In genomic region chr19:11184121-11184520, GRCm38 (mm10) we compare ENCODE assay signal across 8 mouse cellular contexts. TPM values are rescaled to one million over a fixed set of nuclear protein-coding genes. Genes with fewer than 3 reads are reported as not detected.
DNase-seq lines count a peak whose midpoint lies in the region; ATAC-seq and TF ChIP-seq lines count a peak whose summit lies in the region.

No protein-coding gene starts in this region.

- TF ChIP-seq EP300 in liver, postnatal 0 days (IDR thresholded peaks at IDR 0.05; ENCODE audit: low read depth) = no peak

- 29% methylated on average over 5 of the region's 5 CpGs for WGBS in intestine, postnatal 0 days
- 26% methylated on average over 5 of the region's 5 CpGs for WGBS in intestine, embryonic 16.5 days
- 14% methylated on average over 5 of the region's 5 CpGs for WGBS in liver, postnatal 0 days (ENCODE audit: insufficient replicate concordance)
- WGBS in neural tube, embryonic 15.5 days = 20% methylated on average over 5 of the region's 5 CpGs

- ATAC-seq in intestine, postnatal 0 days = no peak
- ATAC-seq in intestine, embryonic 16.5 days = no peak
- ATAC-seq in liver, postnatal 0 days = no peak
- ATAC-seq in inflammation-experienced regulatory T-cells, adult 6 months = no peak
- ATAC-seq in neural tube, embryonic 15.5 days (ENCODE audit: low FRiP score) = no peak

- TF ChIP-seq CTCF in intestine, postnatal 0 days (IDR thresholded peaks at IDR 0.05; ENCODE audit: low read depth) = peak; percentile 77
- TF ChIP-seq CTCF in liver, postnatal 0 days (IDR thresholded peaks at IDR 0.05; ENCODE audit: low read depth) = peak; percentile 59

- DNase-seq in CD8-positive naive resting alpha-beta T cell, adult 2 months (ENCODE audit: low read depth in 2 of 2, low spot score in 2 of 2) = peak; percentile 37 to 60
- peak; percentile 27 for DNase-seq in adrenal gland, postnatal 14 days
- peak; percentile 33 for DNase-seq in liver, postnatal 0 days
- peak; percentile 16 for DNase-seq in thymus, postnatal 0 days (ENCODE audit: low spot score)

- no peak overlapping the region for H3K9ac ChIP-seq in intestine, postnatal 0 days (ENCODE audit: low read depth, low read length)
- no peak overlapping the region for H3K9ac ChIP-seq in intestine, embryonic 16.5 days (ENCODE audit: low read depth, low read length)
- no peak overlapping the region for H3K9ac ChIP-seq in liver, postnatal 0 days (replicated peaks)
- H3K9ac ChIP-seq in neural tube, embryonic 15.5 days (replicated peaks) = no peak overlapping the region

- no peak overlapping the region for H3K27ac ChIP-seq in intestine, postnatal 0 days (ENCODE audit: low read depth, low read length)
- H3K27ac ChIP-seq in intestine, embryonic 16.5 days (ENCODE audit: low read length) = no peak overlapping the region
- H3K27ac ChIP-seq in liver, postnatal 0 days (ENCODE audit: low read depth) = no peak overlapping the region
- no peak overlapping the region for H3K27ac ChIP-seq in neural tube, embryonic 15.5 days (replicated peaks)

- H3K4me3 ChIP-seq in intestine, postnatal 0 days (ENCODE audit: low read depth, low read length) = no peak overlapping the region
- H3K4me3 ChIP-seq in intestine, embryonic 16.5 days (ENCODE audit: low read length) = no peak overlapping the region
- no peak overlapping the region for H3K4me3 ChIP-seq in liver, postnatal 0 days (ENCODE audit: low read depth, low read length)
- H3K4me3 ChIP-seq in neural tube, embryonic 15.5 days (replicated peaks) = no peak overlapping the region

- H3K36me3 ChIP-seq in intestine, postnatal 0 days (ENCODE audit: control insufficient read depth, insufficient read depth) = no peaks in the 10 kb centered on the region
- no peaks in the 10 kb centered on the region for H3K36me3 ChIP-seq in intestine, embryonic 16.5 days (ENCODE audit: control insufficient read depth, insufficient read depth, low read length)
- H3K36me3 ChIP-seq in liver, postnatal 0 days (replicated peaks; ENCODE audit: insufficient read depth, low read length) = no peaks in the 10 kb centered on the region
- H3K36me3 ChIP-seq in neural tube, embryonic 15.5 days = no peaks in the 10 kb centered on the region

- no peaks in the 10 kb centered on the region for H3K9me3 ChIP-seq in intestine, postnatal 0 days (ENCODE audit: control insufficient read depth)
- H3K9me3 ChIP-seq in intestine, embryonic 16.5 days (ENCODE audit: control insufficient read depth, low read length) = no peaks in the 10 kb centered on the region
- H3K9me3 ChIP-seq in liver, postnatal 0 days (ENCODE audit: low read length) = no peaks in the 10 kb centered on the region
- H3K9me3 ChIP-seq in neural tube, embryonic 15.5 days (replicated peaks) = no peaks in the 10 kb centered on the region

- no peak overlapping the region for H3K4me2 ChIP-seq in intestine, postnatal 0 days (replicated peaks; ENCODE audit: low read depth)
- no peak overlapping the region for H3K4me2 ChIP-seq in intestine, embryonic 16.5 days (ENCODE audit: low read depth, low read length)
- H3K4me2 ChIP-seq in liver, postnatal 0 days (ENCODE audit: low read depth, low read length) = no peak overlapping the region
- no peak overlapping the region for H3K4me2 ChIP-seq in neural tube, embryonic 15.5 days

- H3K27me3 ChIP-seq in intestine, postnatal 0 days (replicated peaks; ENCODE audit: control insufficient read depth, insufficient read depth, low read length) = no peaks in the 10 kb centered on the region
- H3K27me3 ChIP-seq in intestine, embryonic 16.5 days (replicated peaks; ENCODE audit: control insufficient read depth, insufficient read depth, low read length) = no peaks in the 10 kb centered on the region
- no peaks in the 10 kb centered on the region for H3K27me3 ChIP-seq in liver, postnatal 0 days (ENCODE audit: insufficient read depth, low read length)
- no peaks in the 10 kb centered on the region for H3K27me3 ChIP-seq in neural tube, embryonic 15.5 days (replicated peaks)

- no peaks in the 10 kb centered on the region for H3K4me1 ChIP-seq in intestine, postnatal 0 days (replicated peaks; ENCODE audit: control insufficient read depth, insufficient read depth, low read length)
- H3K4me1 ChIP-seq in intestine, embryonic 16.5 days (ENCODE audit: control insufficient read depth, insufficient read depth, low read length) = no peaks in the 10 kb centered on the region
- H3K4me1 ChIP-seq in liver, postnatal 0 days (ENCODE audit: insufficient read depth) = no peaks in the 10 kb centered on the region
- H3K4me1 ChIP-seq in neural tube, embryonic 15.5 days = no peaks in the 10 kb centered on the region

RNA-seq across cellular contexts. Expression of gene Ms4a13, which starts 12.4 kb away (rescaled TPM):
- polyA plus RNA-seq in intestine, postnatal 0 days (2015; fragmentation: Nextera tagmentation; extraction: Ambion mirVana) = not detected in 2 replicates
- not detected in 2 replicates for polyA plus RNA-seq in intestine, embryonic 16.5 days (2015; fragmentation: Nextera tagmentation; extraction: Ambion mirVana)
- not detected in 2 replicates for total RNA-seq in adrenal gland, postnatal 14 days (2021)
- polyA plus RNA-seq in liver, postnatal 0 days (2015; fragmentation: Nextera tagmentation; extraction: Ambion mirVana) = not detected in 2 replicates
- not detected in 2 replicates for polyA plus RNA-seq in thymus, postnatal 0 days (2015; fragmentation: Nextera tagmentation; extraction: Ambion mirVana)
- not detected for polyA plus RNA-seq in inflammation-experienced regulatory T-cells, adult 6 months (2017; shearing (Covaris generic))
- polyA plus RNA-seq in neural tube, embryonic 15.5 days (2015; fragmentation: Nextera tagmentation; extraction: Ambion mirVana) = not detected in 2 replicates

RNA-seq across cellular contexts. Expression of gene 1700025F22Rik, which starts 19.0 kb away (rescaled TPM):
- polyA plus RNA-seq in intestine, postnatal 0 days (2015; fragmentation: Nextera tagmentation; extraction: Ambion mirVana) = not detected in 2 replicates
- polyA plus RNA-seq in intestine, embryonic 16.5 days (2015; fragmentation: Nextera tagmentation; extraction: Ambion mirVana) = not detected in 2 replicates
- total RNA-seq in adrenal gland, postnatal 14 days (2021) = not detected in 2 replicates
- not detected in 2 replicates for polyA plus RNA-seq in liver, postnatal 0 days (2015; fragmentation: Nextera tagmentation; extraction: Ambion mirVana)
- polyA plus RNA-seq in thymus, postnatal 0 days (2015; fragmentation: Nextera tagmentation; extraction: Ambion mirVana) = not detected in 2 replicates
- not detected for polyA plus RNA-seq in inflammation-experienced regulatory T-cells, adult 6 months (2017; shearing (Covaris generic))
- not detected in 2 replicates for polyA plus RNA-seq in neural tube, embryonic 15.5 days (2015; fragmentation: Nextera tagmentation; extraction: Ambion mirVana)

RNA-seq across cellular contexts. Expression of gene Ms4a12, which starts 48.1 kb away (rescaled TPM):
- polyA plus RNA-seq in intestine, postnatal 0 days (2015; fragmentation: Nextera tagmentation; extraction: Ambion mirVana) = 0.98 and 1.0 TPM in 2 replicates
- 0.37 and 0.38 TPM in 2 replicates for polyA plus RNA-seq in intestine, embryonic 16.5 days (2015; fragmentation: Nextera tagmentation; extraction: Ambion mirVana)
- total RNA-seq in adrenal gland, postnatal 14 days (2021) = not detected in 2 replicates
- polyA plus RNA-seq in liver, postnatal 0 days (2015; fragmentation: Nextera tagmentation; extraction: Ambion mirVana) = not detected in 2 replicates
- polyA plus RNA-seq in thymus, postnatal 0 days (2015; fragmentation: Nextera tagmentation; extraction: Ambion mirVana) = not detected in 2 replicates
- polyA plus RNA-seq in inflammation-experienced regulatory T-cells, adult 6 months (2017; shearing (Covaris generic)) = not detected
- not detected in 2 replicates for polyA plus RNA-seq in neural tube, embryonic 15.5 days (2015; fragmentation: Nextera tagmentation; extraction: Ambion mirVana)

RNA-seq across cellular contexts. Expression of gene 1700017D01Rik, which starts 53.4 kb away (rescaled TPM):
- not detected in 2 replicates for polyA plus RNA-seq in intestine, postnatal 0 days (2015; fragmentation: Nextera tagmentation; extraction: Ambion mirVana)
- polyA plus RNA-seq in intestine, embryonic 16.5 days (2015; fragmentation: Nextera tagmentation; extraction: Ambion mirVana) = not detected in 2 replicates
- not detected in 2 replicates for total RNA-seq in adrenal gland, postnatal 14 days (2021)
- polyA plus RNA-seq in liver, postnatal 0 days (2015; fragmentation: Nextera tagmentation; extraction: Ambion mirVana) = not detected in 2 replicates
- not detected in 2 replicates for polyA plus RNA-seq in thymus, postnatal 0 days (2015; fragmentation: Nextera tagmentation; extraction: Ambion mirVana)
- polyA plus RNA-seq in inflammation-experienced regulatory T-cells, adult 6 months (2017; shearing (Covaris generic)) = not detected
- polyA plus RNA-seq in neural tube, embryonic 15.5 days (2015; fragmentation: Nextera tagmentation; extraction: Ambion mirVana) = not detected in 2 replicates
